Mouse (Mus musculus) liver, embryonic 14.5 days (tissue): Measurements from ENCODE around the gene 4930558K02Rik.

Experiments used
- CTCF ChIP-seq: IDR thresholded peaks from 2 replicates; pipeline ENCODE4 v1.5.1; 2016; ENCODE audit warnings: antibody characterized with exemption, low read depth, control low read depth
- EP300 ChIP-seq: IDR thresholded peaks from 2 replicates; pipeline ENCODE4 v1.6.1; 2016; ENCODE audit warnings: antibody characterized with exemption, low read depth

GRCm38 (mm10) chr1:161921928-161922327 lies 57.5 kb downstream of the 4930558K02Rik start:
- TF ChIP-seq EP300 = no peak
- TF ChIP-seq CTCF = no peak
